Mouse (Mus musculus) myocyte (in vitro differentiated cells): ENCODE measurements around the gene Kbtbd12. TPM values are rescaled to one million over a fixed set of nuclear protein-coding genes. Genes with fewer than 3 reads are reported as not detected.

ENCODE experiments used
- H3K27me3 ChIP-seq: one replicate; pipeline ENCODE4 v1.6.1; 2011; ENCODE audit not compliant: control insufficient read depth, insufficient read depth, insufficient read length
- H3K36me3 ChIP-seq: one replicate; pipeline ENCODE4 v1.6.1; 2011; ENCODE audit not compliant: control insufficient read depth, insufficient read depth
- H3K4me2 ChIP-seq: one replicate; pipeline ENCODE4 v1.6.1; 2011; ENCODE audit warnings: low read depth, control low read depth
- H3K4me3 ChIP-seq: one replicate; pipeline ENCODE4 v1.5.1; 2011; ENCODE audit warnings: mild to moderate bottlenecking, control low read depth, moderate library complexity
- H3K79me2 ChIP-seq: one replicate; pipeline ENCODE4 v1.6.1; 2011; ENCODE audit not compliant: control insufficient read depth, insufficient read depth
- H3ac ChIP-seq: one replicate; pipeline ENCODE4 v1.6.1; 2011; ENCODE audit not compliant: control insufficient read depth, insufficient read length
- CEBPB ChIP-seq: IDR thresholded peaks from 2 replicates; pipeline ENCODE4 v1.6.1; 2011; ENCODE audit warnings: mild to moderate bottlenecking, moderate library complexity; ENCODE audit not compliant: poor library complexity, insufficient read depth, severe bottlenecking
- E2F4 ChIP-seq: IDR thresholded peaks from one replicate; pipeline ENCODE4 v1.6.1; 2011; ENCODE audit warnings: mild to moderate bottlenecking, control low read depth, moderate library complexity; ENCODE audit not compliant: insufficient read depth
- MAX ChIP-seq: IDR thresholded peaks from one replicate; pipeline ENCODE4 v1.6.1; 2011; ENCODE audit warnings: low read depth, mild to moderate bottlenecking, control low read depth
- MYOD1 ChIP-seq, 3 experiments: IDR thresholded peaks; one replicate each; pipeline ENCODE4 v1.6.1; 2011; ENCODE audit warnings: control low read depth in 2 of 3, low read depth in 2 of 3, mild to moderate bottlenecking in 2 of 3, moderate library complexity in 1 of 3; ENCODE audit not compliant: insufficient read length in 2 of 3, control insufficient read depth in 1 of 3
- MYOG ChIP-seq, 3 experiments: IDR thresholded peaks; one replicate each; pipeline ENCODE4 v1.6.1; 2011; ENCODE audit warnings: control low read depth in 2 of 3, low read depth in 2 of 3, mild to moderate bottlenecking in 2 of 3; ENCODE audit not compliant: insufficient read length in 2 of 3, control insufficient read depth in 1 of 3, insufficient read depth in 1 of 3
- POLR2A ChIP-seq: IDR thresholded peaks from one replicate; pipeline ENCODE4 v1.6.1; 2011; ENCODE audit warnings: low read depth, mild to moderate bottlenecking, control low read depth, moderate library complexity; ENCODE audit not compliant: insufficient read length
- POLR2AphosphoS2 ChIP-seq: IDR thresholded peaks from one replicate; pipeline ENCODE4 v1.6.1; 2011; ENCODE audit warnings: low read depth, control low read depth; ENCODE audit not compliant: insufficient read length
- REST ChIP-seq: IDR thresholded peaks from one replicate; pipeline ENCODE4 v1.6.1; 2011; ENCODE audit warnings: mild to moderate bottlenecking, control low read depth, moderate library complexity; ENCODE audit not compliant: insufficient read depth, insufficient read length
- SRF ChIP-seq: IDR thresholded peaks from one replicate; pipeline ENCODE4 v1.6.1; 2011; ENCODE audit warnings: low read depth; ENCODE audit not compliant: control insufficient read depth, insufficient read length
- TCF12 ChIP-seq: IDR thresholded peaks from one replicate; pipeline ENCODE4 v1.6.1; 2011; ENCODE audit warnings: mild to moderate bottlenecking, control low read depth; ENCODE audit not compliant: poor library complexity, insufficient read depth, severe bottlenecking
- TCF3 ChIP-seq: IDR thresholded peaks from one replicate; pipeline ENCODE4 v1.6.1; 2011; ENCODE audit warnings: low read depth, control low read depth; ENCODE audit not compliant: insufficient read length
- USF1 ChIP-seq: IDR thresholded peaks from one replicate; pipeline ENCODE4 v1.6.1; 2011; ENCODE audit warnings: low read depth, mild to moderate bottlenecking, control low read depth, moderate library complexity
- polyA plus RNA-seq: library from polyadenylated mRNA; unstranded; fragments of >200 nt; fragmentation: generic; extraction: Trizol; gene quantifications from one replicate; pipeline ENCODE4 v1.2.1, GENCODE M21; 2012; ENCODE audit warnings: missing spikeins

Kbtbd12 gene
- polyA plus RNA-seq, 1 experiment: 1.3 TPM

- H3K4me2 ChIP-seq: peak overlapping the region; percentile 88
- peaks cover 33% of the 10 kb centered on the region for H3K36me3 ChIP-seq
- peaks cover 64% of the 10 kb centered on the region for H3K79me2 ChIP-seq
- TF ChIP-seq REST (no peak), POLR2A (no peak), E2F4 (no peak), CEBPB (no peak), SRF (no peak), USF1 (no peak), TCF3 (no peak), MYOD1 (IDR thresholded peaks at IDR 0.05; ENCODE audit: control insufficient read depth in 1 of 3, insufficient read length in 2 of 3, low read depth in 2 of 3) (no peak), MAX (no peak), MYOG (IDR thresholded peaks at IDR 0.05; ENCODE audit: control insufficient read depth in 1 of 3, insufficient read depth in 1 of 3, insufficient read length in 2 of 3, low read depth in 2 of 3) (no peak), POLR2AphosphoS2 (no peak), TCF12 (no peak)
- no peak overlapping the region for H3K4me3 ChIP-seq
- H3K27me3 ChIP-seq: no peaks in the 10 kb centered on the region
- H3ac ChIP-seq: no peak overlapping the region
Observed at GRCm38 (mm10) chr6:88516667-88517066, 121.1 kb downstream of the Kbtbd12 start.

DNA sequence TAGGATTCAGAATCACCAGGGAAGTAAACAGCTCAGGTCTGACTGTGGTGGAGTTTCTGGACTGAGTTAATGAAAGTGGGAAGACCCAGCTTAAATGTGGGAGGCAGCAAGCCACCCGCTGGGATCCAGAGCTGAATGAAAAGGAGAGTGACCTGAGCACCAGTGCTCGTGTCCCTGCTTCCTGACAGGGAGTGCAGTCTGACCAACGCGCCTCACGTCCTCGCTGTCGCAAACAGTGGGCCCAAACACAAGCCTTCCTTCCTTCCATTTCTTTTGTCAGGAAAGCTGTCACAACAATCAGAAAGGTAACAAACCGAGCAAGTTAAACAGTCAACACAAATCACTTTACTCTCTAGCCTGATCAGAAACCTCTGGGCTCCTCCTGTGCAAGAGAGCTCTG lies 121.8 kb downstream of the Kbtbd12 start:
- TF ChIP-seq E2F4 (no peak), TCF12 (no peak), MYOG (IDR thresholded peaks at IDR 0.05; ENCODE audit: control insufficient read depth in 1 of 3, insufficient read depth in 1 of 3, insufficient read length in 2 of 3, low read depth in 2 of 3) (no peak), SRF (no peak), TCF3 (no peak)
- Histone ChIP-seq H3K4me2 (no peak overlapping the region), H3K36me3 (peaks cover 40% of the 10 kb centered on the region), H3ac (no peak overlapping the region), H3K4me3 (no peak overlapping the region), H3K79me2 (peaks cover 64% of the 10 kb centered on the region), H3K27me3 (no peaks in the 10 kb centered on the region)

DNA sequence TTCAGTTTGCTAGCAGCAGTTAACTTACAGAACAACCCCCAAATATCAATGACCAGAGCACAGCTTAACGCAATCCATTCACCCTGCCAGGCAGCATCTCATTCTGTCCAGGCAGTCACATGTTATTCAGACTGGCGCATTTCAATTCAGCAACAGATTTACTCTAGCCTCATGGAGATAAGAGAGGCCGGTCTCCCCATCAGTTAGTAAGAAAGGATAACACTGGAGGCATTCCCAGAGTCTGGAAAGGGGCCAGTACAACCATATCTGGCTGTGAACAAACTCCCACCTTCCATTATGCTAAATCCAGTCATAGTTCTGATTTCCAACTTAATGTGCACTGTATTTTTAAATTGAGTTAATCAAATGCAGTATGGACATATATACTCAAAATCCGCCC lies 123.2 kb downstream of the Kbtbd12 start:
- no peak overlapping the region for H3K4me3 ChIP-seq
- no peak overlapping the region for H3K4me2 ChIP-seq
- TF ChIP-seq TCF12 (no peak), TCF3 (no peak), REST (no peak), SRF (no peak), MYOG (IDR thresholded peaks at IDR 0.05; ENCODE audit: control insufficient read depth in 1 of 3, insufficient read depth in 1 of 3, insufficient read length in 2 of 3, low read depth in 2 of 3) (no peak), MYOD1 (IDR thresholded peaks at IDR 0.05; ENCODE audit: control insufficient read depth in 1 of 3, insufficient read length in 2 of 3, low read depth in 2 of 3) (no peak), MAX (no peak), E2F4 (no peak), POLR2AphosphoS2 (no peak), POLR2A (no peak), CEBPB (no peak), USF1 (no peak)
- H3K36me3 ChIP-seq: peaks cover 54% of the 10 kb centered on the region
- H3K27me3 ChIP-seq: no peaks in the 10 kb centered on the region
- H3ac ChIP-seq: no peak overlapping the region
- peaks cover 64% of the 10 kb centered on the region for H3K79me2 ChIP-seq

DNA sequence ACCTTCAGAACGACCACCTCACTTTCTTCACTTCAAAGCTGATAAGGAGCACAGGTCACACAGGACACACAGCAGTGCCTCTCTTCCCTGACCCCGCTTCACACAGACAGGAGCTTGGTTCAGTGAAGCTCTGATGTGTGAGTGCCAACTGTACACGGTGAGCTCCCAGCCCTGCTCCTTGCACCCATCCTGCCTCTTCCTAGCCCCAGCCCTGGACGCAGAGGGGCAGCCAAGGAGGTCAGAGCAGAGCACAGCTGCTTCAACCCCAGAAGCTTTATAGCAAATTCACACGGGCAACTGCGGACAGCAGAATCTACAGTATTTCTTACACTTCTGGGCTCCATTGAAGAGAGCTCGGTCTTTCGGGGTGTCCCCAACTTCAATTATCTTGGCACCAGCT lies 123.8 kb downstream of the Kbtbd12 start:
- H3K27me3 ChIP-seq: no peaks in the 10 kb centered on the region
- no peak overlapping the region for H3K4me3 ChIP-seq
- peaks cover 64% of the 10 kb centered on the region for H3K79me2 ChIP-seq
- H3K36me3 ChIP-seq: peaks cover 58% of the 10 kb centered on the region
- no peak overlapping the region for H3K4me2 ChIP-seq
- TF ChIP-seq TCF12 (no peak), USF1 (no peak), TCF3 (no peak), SRF (no peak), CEBPB (no peak), MAX (no peak), POLR2A (no peak), MYOG (IDR thresholded peaks at IDR 0.05; ENCODE audit: control insufficient read depth in 1 of 3, insufficient read depth in 1 of 3, insufficient read length in 2 of 3, low read depth in 2 of 3) (no peak), POLR2AphosphoS2 (no peak), E2F4 (no peak), REST (no peak), MYOD1 (IDR thresholded peaks at IDR 0.05; ENCODE audit: control insufficient read depth in 1 of 3, insufficient read length in 2 of 3, low read depth in 2 of 3) (no peak)
- no peak overlapping the region for H3ac ChIP-seq

GRCm38 (mm10) chr6:88503044-88503443 lies 134.7 kb downstream of the Kbtbd12 start:
- H3K79me2 ChIP-seq: no peaks in the 10 kb centered on the region
- no peaks in the 10 kb centered on the region for H3K27me3 ChIP-seq
- H3K4me3 ChIP-seq: no peak overlapping the region
- H3ac ChIP-seq: no peak overlapping the region
- H3K36me3 ChIP-seq: peaks cover 12% of the 10 kb centered on the region
- no peak overlapping the region for H3K4me2 ChIP-seq
- TF ChIP-seq TCF12 (no peak), SRF (no peak), MYOG (IDR thresholded peaks at IDR 0.05; ENCODE audit: control insufficient read depth in 1 of 3, insufficient read depth in 1 of 3, insufficient read length in 2 of 3, low read depth in 2 of 3) (no peak), REST (no peak), MYOD1 (IDR thresholded peaks at IDR 0.05; ENCODE audit: control insufficient read depth in 1 of 3, insufficient read length in 2 of 3, low read depth in 2 of 3) (no peak), MAX (no peak), E2F4 (no peak), USF1 (no peak), POLR2A (no peak), POLR2AphosphoS2 (no peak)
